Mouse (Mus musculus): ENCODE data around the gene Mettl14. TPM values are rescaled to one million over a fixed set of nuclear protein-coding genes. Genes with fewer than 3 reads are reported as not detected.

Gene Mettl14
- polyA plus RNA-seq, 1 experiment from 2014 or later = 21.8 TPM

Other genes with a start within 250 kb of the Mettl14 start
- 0.99 and 1.5 TPM in 2 replicates for gene Synpo2, start 150.0 kb downstream of the Mettl14 start, polyA plus RNA-seq (2015; fragmentation: Nextera tagmentation; extraction: Ambion mirVana)
- 16.3 and 18.7 TPM in 2 replicates for gene Sec24d, start 118.7 kb downstream of the Mettl14 start, polyA plus RNA-seq (2015; fragmentation: Nextera tagmentation; extraction: Ambion mirVana)
- 25.1 and 25.9 TPM in 2 replicates for gene Prss12, start 60.8 kb upstream of the Mettl14 start, polyA plus RNA-seq (2015; fragmentation: Nextera tagmentation; extraction: Ambion mirVana)

All from hindbrain, embryonic 16.5 days (tissue).